Mouse (Mus musculus) neural tube, embryonic 14.5 days (tissue): ENCODE measurements at regions not wholly inside any gene's neighbourhood (a gene's known extent, or its start where the extent isn't known, plus 50 kb on each side); places are given as distances from the start of the nearest gene placed in this dataset.

Experiments
- ATAC-seq: fragments of 200-750 bp; cut with Nextera tagmentation; 2 replicates; pipeline ENCODE4 v1.8.0; 2017; ENCODE audit warnings: low read depth, mild to moderate bottlenecking, moderate TSS enrichment, moderate library complexity
- H3K27ac ChIP-seq: fragments of 300-500 bp; sonication (generic); 2 replicates; pipeline ENCODE4 v1.5.1; 2014; ENCODE audit warnings: low read depth, mild to moderate bottlenecking, control low read depth, low read length, moderate library complexity, mixed read lengths
- H3K27me3 ChIP-seq: fragments of 300-500 bp; sonication (generic); 2 replicates; pipeline ENCODE4 v1.6.1; 2014; ENCODE audit warnings: low read length; ENCODE audit not compliant: control insufficient read depth, insufficient read depth
- H3K36me3 ChIP-seq: fragments of 300-500 bp; sonication (generic); 2 replicates; pipeline ENCODE4 v1.6.1; 2014; ENCODE audit warnings: low read length, mixed read lengths; ENCODE audit not compliant: control insufficient read depth, insufficient read depth
- H3K4me1 ChIP-seq: fragments of 300-500 bp; sonication (generic); 2 replicates; pipeline ENCODE4 v1.6.1; 2014; ENCODE audit warnings: low read length; ENCODE audit not compliant: control insufficient read depth, insufficient read depth
- H3K4me2 ChIP-seq: fragments of 300-500 bp; sonication (generic); 2 replicates; pipeline ENCODE4 v1.6.1; 2014; ENCODE audit warnings: mild to moderate bottlenecking, low read depth, low read length, control low read depth
- H3K4me3 ChIP-seq: fragments of 300-500 bp; sonication (generic); 2 replicates; pipeline ENCODE4 v1.5.1; 2014; ENCODE audit warnings: low read depth, low read length, control low read depth, mixed read lengths
- H3K9ac ChIP-seq: fragments of 300-500 bp; sonication (generic); replicated peaks from 2 replicates; pipeline ENCODE4 v1.6.1; 2014; ENCODE audit warnings: low read depth, mild to moderate bottlenecking, control low read depth, low read length, mixed read lengths
- H3K9me3 ChIP-seq: fragments of 300-500 bp; sonication (generic); 2 replicates; pipeline ENCODE4 v1.6.1; 2016; ENCODE audit warnings: low read length; ENCODE audit not compliant: control insufficient read depth
- WGBS: fragments of 180-500 bp; shearing (Covaris S2); extraction: QIAGEN DNeasy Blood & Tissue Kit; methylation state at CpG from one replicate; pipeline ENCODE4 v1.1.7; 2014; 5-methylcytosine and 5-hydroxymethylcytosine counted together

GRCm38 (mm10) chr10:37314746-37315430 is 176.2 kb upstream of the Marcks start:
- no peak overlapping the region for H3K4me2 ChIP-seq
- H3K27me3 ChIP-seq, result no peaks in the 10 kb centered on the region
- ATAC-seq, result peak; percentile 79; the same call in 1 of the 2 replicates
- no peaks in the 10 kb centered on the region for H3K9me3 ChIP-seq
- 63% methylated on average over 5 of the region's 5 CpGs for WGBS
- no peaks in the 10 kb centered on the region for H3K36me3 ChIP-seq
- no peak overlapping the region for H3K27ac ChIP-seq
- H3K9ac ChIP-seq, result no peak overlapping the region
- no peak overlapping the region for H3K4me3 ChIP-seq
- H3K4me1 ChIP-seq, result no peaks in the 10 kb centered on the region

DNA sequence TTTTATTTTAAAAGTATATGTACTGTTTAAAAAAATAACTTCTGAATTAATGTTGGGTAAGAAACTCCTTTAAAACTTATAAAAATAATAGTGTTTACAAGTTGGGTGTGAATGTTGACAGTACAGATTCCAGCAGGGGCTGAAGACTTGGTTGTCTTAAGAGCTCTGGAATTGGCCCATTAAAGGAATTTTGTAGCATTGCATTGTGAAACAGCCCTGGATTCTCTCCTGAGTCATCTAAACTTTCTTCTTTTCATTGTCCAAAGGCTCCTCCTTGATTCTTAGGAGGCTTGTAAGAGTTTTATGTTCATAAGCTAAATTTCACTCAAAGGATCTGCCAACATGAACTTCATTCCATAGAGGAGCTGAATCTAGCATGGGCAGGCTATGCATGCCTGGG is 174.7 kb upstream of the Marcks start:
- no peaks in the 10 kb centered on the region for H3K4me1 ChIP-seq

DNA sequence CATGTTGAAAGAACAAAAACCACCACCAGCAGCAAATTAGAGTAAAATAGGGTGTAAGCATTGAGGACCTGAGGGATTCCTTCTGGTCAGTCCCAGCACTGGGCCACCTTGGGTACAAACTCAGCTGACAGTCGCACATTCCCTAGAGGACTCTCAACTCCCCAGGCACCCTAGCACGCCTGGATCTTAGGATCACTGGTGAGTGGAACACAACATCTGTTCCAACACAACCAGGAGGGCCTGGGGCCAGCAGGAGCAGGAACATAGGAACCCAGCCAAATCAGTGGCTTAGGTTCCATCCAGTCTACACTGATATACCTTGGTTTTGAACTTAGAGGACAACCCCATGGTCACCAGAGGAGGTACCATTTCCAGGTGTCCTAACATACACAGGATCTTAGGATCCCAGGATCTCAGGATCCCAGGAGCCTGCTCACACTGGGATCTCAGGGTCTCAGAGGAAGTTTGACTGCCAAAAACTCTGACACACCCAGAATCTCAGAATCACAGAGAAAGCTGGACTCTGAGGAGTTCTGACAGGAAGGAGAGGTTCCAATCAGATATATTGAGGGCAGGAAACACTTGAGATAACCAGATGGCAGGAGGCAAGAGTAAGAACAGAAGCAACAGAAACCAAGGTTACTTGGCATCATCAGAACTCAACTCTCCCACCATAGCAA is 171.7 kb upstream of the Marcks start:
- H3K36me3 ChIP-seq, result no peaks in the 10 kb centered on the region
- H3K27me3 ChIP-seq, result no peaks in the 10 kb centered on the region
- no peaks in the 10 kb centered on the region for H3K4me1 ChIP-seq
- 91% methylated on average over 2 of the region's 2 CpGs for WGBS
- no peak overlapping the region for H3K9ac ChIP-seq
- no peaks in the 10 kb centered on the region for H3K9me3 ChIP-seq
- H3K4me3 ChIP-seq, result no peak overlapping the region
- no peak overlapping the region for H3K27ac ChIP-seq
- ATAC-seq, result no peak
- no peak overlapping the region for H3K4me2 ChIP-seq

More for the DNA sequence above, 174.7 kb upstream of the Marcks start:
- no peaks in the 10 kb centered on the region for H3K27me3 ChIP-seq
- H3K9me3 ChIP-seq, result no peaks in the 10 kb centered on the region
- no peaks in the 10 kb centered on the region for H3K36me3 ChIP-seq
- no peak overlapping the region for H3K9ac ChIP-seq
- no peak overlapping the region for H3K27ac ChIP-seq
- no peak overlapping the region for H3K4me3 ChIP-seq
- no peak overlapping the region for H3K4me2 ChIP-seq
- no peak for ATAC-seq

- ATAC-seq, result no peak
- Histone ChIP-seq H3K27ac (no peak overlapping the region), H3K9me3 (no peaks in the 10 kb centered on the region), H3K4me2 (no peak overlapping the region), H3K4me1 (no peaks in the 10 kb centered on the region), H3K27me3 (no peaks in the 10 kb centered on the region), H3K36me3 (no peaks in the 10 kb centered on the region), H3K9ac (no peak overlapping the region), H3K4me3 (no peak overlapping the region)
- 40% methylated on average over 2 of the region's 2 CpGs for WGBS
Measured at GRCm38 (mm10) chr10:37304656-37305055, 165.9 kb upstream of the Marcks start.

DNA sequence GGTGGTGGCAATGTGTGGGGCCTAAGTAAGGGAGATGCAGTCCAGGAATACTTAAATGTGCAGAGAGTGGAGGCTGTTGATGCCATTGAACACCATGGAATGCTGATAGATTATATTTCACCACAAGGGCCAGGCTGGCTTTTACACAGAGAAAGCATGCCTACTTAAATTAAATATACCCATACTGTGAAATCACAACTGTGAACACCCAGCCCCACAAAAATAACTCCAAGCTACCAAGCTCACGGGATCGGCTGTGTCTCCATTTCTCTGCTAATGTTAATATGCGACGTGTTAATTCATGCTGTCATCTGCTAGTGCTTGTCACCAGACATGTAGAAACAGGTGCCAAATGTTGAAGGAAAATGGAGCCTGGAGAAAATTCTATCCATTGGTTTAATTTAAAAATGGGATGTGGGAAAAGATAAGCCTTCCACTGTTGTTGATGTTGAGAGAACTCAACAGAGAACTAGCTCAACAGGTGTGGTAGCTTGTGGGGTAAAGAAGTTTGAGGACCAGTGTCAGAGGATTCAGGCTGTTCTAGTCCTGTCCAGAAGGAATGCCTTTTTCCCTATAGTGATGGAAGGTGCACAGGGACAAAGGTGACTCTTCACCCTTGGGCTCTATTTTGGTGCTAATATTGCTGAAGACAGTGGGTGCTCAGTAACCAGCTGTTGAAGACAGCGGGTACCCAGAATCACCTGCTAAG is 161.6 kb upstream of the Marcks start:
- ATAC-seq, result no peak
- WGBS, result 90% methylated on average over 5 of the region's 5 CpGs
- no peaks in the 10 kb centered on the region for H3K27me3 ChIP-seq
- no peak overlapping the region for H3K9ac ChIP-seq
- no peak overlapping the region for H3K4me2 ChIP-seq
- H3K36me3 ChIP-seq, result no peaks in the 10 kb centered on the region
- H3K27ac ChIP-seq, result no peak overlapping the region
- no peaks in the 10 kb centered on the region for H3K4me1 ChIP-seq
- H3K4me3 ChIP-seq, result no peak overlapping the region
- H3K9me3 ChIP-seq, result no peaks in the 10 kb centered on the region

GRCm38 (mm10) chr10:37298689-37299421 is 160.1 kb upstream of the Marcks start:
- Histone ChIP-seq H3K4me2 (no peak overlapping the region), H3K4me3 (no peak overlapping the region)

GRCm38 (mm10) chr10:37294231-37294630 is 155.5 kb upstream of the Marcks start:
- H3K27me3 ChIP-seq, result no peaks in the 10 kb centered on the region
- no peak for ATAC-seq
- no peak overlapping the region for H3K4me2 ChIP-seq
- H3K9me3 ChIP-seq, result no peaks in the 10 kb centered on the region
- no peaks in the 10 kb centered on the region for H3K36me3 ChIP-seq
- no peak overlapping the region for H3K9ac ChIP-seq
- no peak overlapping the region for H3K27ac ChIP-seq
- H3K4me3 ChIP-seq, result no peak overlapping the region
- no peaks in the 10 kb centered on the region for H3K4me1 ChIP-seq

More at GRCm38 (mm10) chr10:37298689-37299421, 160.1 kb upstream of the Marcks start:
- H3K9ac ChIP-seq, result no peak overlapping the region
- no peaks in the 10 kb centered on the region for H3K4me1 ChIP-seq
- H3K27me3 ChIP-seq, result no peaks in the 10 kb centered on the region
- no peaks in the 10 kb centered on the region for H3K9me3 ChIP-seq
- ATAC-seq, result no peak
- WGBS, result 94% methylated on average over 4 of the region's 4 CpGs
- H3K27ac ChIP-seq, result no peak overlapping the region
- H3K36me3 ChIP-seq, result no peaks in the 10 kb centered on the region

GRCm38 (mm10) chr10:37293292-37293691 is 154.6 kb upstream of the Marcks start:
- no peaks in the 10 kb centered on the region for H3K4me1 ChIP-seq
- no peak overlapping the region for H3K27ac ChIP-seq
- no peak overlapping the region for H3K4me3 ChIP-seq
- H3K36me3 ChIP-seq, result no peaks in the 10 kb centered on the region
- no peaks in the 10 kb centered on the region for H3K27me3 ChIP-seq
- ATAC-seq, result no peak
- no peak overlapping the region for H3K9ac ChIP-seq
- no peaks in the 10 kb centered on the region for H3K9me3 ChIP-seq
- H3K4me2 ChIP-seq, result no peak overlapping the region
- WGBS, result 74% methylated on average over 1 of the region's 1 CpGs
